Mouse (Mus musculus) bone marrow, adult 2 months (tissue): ENCODE data around the gene Dner. TPM values are rescaled to one million over a fixed set of nuclear protein-coding genes. Genes with fewer than 3 reads are reported as not detected.

Experiments used
- H3K27ac ChIP-seq: fragments of 200-500 bp; 2 replicates; pipeline ENCODE4 v1.5.1; 2012; ENCODE audit warnings: low read depth, mild to moderate bottlenecking, control low read depth, inconsistent platforms, low read length; ENCODE audit not compliant: control insufficient read depth, poor library complexity, insufficient read depth
- H3K4me1 ChIP-seq: fragments of 200-500 bp; 2 replicates; pipeline ENCODE4 v1.6.1; 2011; ENCODE audit warnings: low read length; ENCODE audit not compliant: control insufficient read depth, insufficient read depth
- H3K4me3 ChIP-seq: fragments of 200-500 bp; replicated peaks from 2 replicates; pipeline ENCODE3; 2011; ENCODE audit warnings: mild to moderate bottlenecking, low read depth, low read length, control low read depth; ENCODE audit not compliant: control insufficient read depth
- CTCF ChIP-seq: fragments of 200-500 bp; IDR thresholded peaks from 2 replicates; pipeline ENCODE4 v1.5.1; 2011; ENCODE audit warnings: low read length, control low read depth; ENCODE audit not compliant: control insufficient read depth, insufficient read depth
- POLR2A ChIP-seq: fragments of 200-500 bp; IDR thresholded peaks from 2 replicates; pipeline ENCODE4 v1.6.1; 2011; ENCODE audit warnings: low read depth, mild to moderate bottlenecking, control low read depth, low read length, borderline replicate concordance; ENCODE audit not compliant: control insufficient read depth
- WGBS: fragments of 180-500 bp; shearing (Covaris S2); methylation state at CpG from one replicate; pipeline ENCODE4 v1.1.7; 2018; 5-methylcytosine and 5-hydroxymethylcytosine counted together
- polyA plus RNA-seq: library from polyadenylated mRNA; stranded (reverse); fragments of >200 nt; gene quantifications from 2 replicates; pipeline ENCODE4 v1.2.4, GENCODE M21; 2011; ENCODE audit warnings: low replicate concordance; ENCODE audit not compliant: missing spikeins, insufficient read depth, insufficient read length

Dner gene
- polyA plus RNA-seq, 1 experiment: 0.70 TPM

DNA sequence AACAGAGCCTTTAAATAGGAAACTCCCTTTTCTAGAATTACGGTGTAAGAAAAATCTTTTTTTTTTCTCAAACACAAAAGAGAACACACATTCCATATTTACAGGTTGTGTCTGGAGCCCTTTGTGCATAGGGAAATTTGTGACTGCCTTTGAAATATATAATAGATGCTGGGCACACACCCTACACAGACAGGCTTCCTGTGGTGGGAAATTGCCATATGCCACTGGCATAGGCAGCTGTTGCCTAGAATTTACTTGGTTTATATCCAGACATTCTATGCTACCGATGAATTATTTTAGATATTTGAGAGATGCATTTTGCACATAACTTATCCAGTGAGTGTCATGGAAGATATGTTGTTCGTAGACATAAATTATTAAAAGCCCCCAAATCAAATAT, 195.3 kb downstream of the Dner start:
- H3K4me1 ChIP-seq: no peaks in the 10 kb centered on the region; the same call in 1 of the 2 replicates
- H3K27ac ChIP-seq: no peak overlapping the region
- TF ChIP-seq POLR2A (no peak), CTCF (no peak)
- WGBS: 85% methylated on average over 3 of the region's 3 CpGs
- H3K4me3 ChIP-seq: no peak overlapping the region

DNA sequence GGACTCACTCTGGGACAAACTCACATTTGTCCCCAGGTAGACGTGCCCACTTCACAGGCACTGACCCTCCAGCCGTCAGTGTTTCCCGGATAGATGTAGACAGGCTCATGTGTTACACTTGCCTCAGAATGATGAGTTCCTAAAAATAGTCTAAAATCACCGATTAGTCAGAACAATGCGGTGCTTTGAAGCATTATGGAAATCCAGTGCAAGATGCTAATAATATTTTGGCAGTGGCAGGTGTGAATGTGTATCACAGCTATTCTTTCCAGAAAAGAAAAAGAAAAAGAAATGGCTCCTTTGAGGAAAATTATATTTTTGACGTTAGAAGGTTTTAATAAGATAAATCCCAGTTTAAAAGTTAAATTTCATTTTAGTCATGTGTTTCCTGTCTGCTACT, 204.3 kb downstream of the Dner start:
- H3K27ac ChIP-seq: no peak overlapping the region
- WGBS: 85% methylated on average over 6 of the region's 6 CpGs
- no peak overlapping the region for H3K4me3 ChIP-seq
- no peaks in the 10 kb centered on the region for H3K4me1 ChIP-seq
- TF ChIP-seq POLR2A (no peak), CTCF (no peak)

DNA sequence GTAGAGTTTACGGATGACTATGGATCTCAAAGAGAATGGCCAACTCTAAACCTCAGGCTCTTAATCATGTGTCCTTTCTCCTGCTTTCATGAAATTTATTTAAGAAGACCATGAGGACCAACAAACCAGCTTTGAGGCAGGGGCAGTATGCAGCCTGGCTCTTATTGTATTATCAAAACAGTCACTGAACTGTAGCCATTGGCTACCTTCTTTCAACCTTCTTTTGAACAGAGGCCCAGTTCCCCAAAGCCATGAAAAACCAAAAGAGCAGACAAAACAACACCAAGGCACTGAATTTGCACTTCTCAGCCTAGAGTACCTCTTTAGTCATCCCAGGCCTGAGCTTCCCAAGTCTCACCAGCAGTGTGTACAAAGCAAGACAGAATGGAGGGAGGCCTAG, 207.5 kb downstream of the Dner start:
- 91% methylated on average over 1 of the region's 1 CpGs for WGBS
- H3K4me3 ChIP-seq: no peak overlapping the region
- TF ChIP-seq POLR2A (no peak), CTCF (no peak)

DNA sequence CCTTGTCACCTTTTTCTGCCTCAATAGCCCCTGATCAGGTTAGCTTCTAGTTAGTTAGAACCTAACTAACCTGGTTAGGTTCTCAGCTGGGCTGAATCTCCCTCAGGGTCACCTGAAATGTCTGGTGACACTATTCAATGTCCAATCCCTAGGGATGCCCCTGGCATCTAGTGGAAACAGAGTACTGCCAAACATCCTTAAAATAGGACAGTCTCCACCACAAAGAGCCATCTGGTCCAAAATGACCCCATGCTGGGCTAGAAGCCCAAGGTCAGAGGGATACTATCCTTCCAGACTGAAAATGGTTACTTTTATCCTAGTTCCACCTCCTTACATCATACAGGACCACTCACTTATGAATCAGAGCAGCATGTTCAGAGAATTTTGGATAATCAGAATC, 211.0 kb downstream of the Dner start:
- no peak overlapping the region for H3K27ac ChIP-seq
- TF ChIP-seq POLR2A: no peak
- no peak for TF ChIP-seq CTCF
- H3K4me1 ChIP-seq: no peaks in the 10 kb centered on the region
- no peak overlapping the region for H3K4me3 ChIP-seq

More for the DNA sequence above, 207.5 kb downstream of the Dner start:
- no peaks in the 10 kb centered on the region for H3K4me1 ChIP-seq
- no peak overlapping the region for H3K27ac ChIP-seq

DNA sequence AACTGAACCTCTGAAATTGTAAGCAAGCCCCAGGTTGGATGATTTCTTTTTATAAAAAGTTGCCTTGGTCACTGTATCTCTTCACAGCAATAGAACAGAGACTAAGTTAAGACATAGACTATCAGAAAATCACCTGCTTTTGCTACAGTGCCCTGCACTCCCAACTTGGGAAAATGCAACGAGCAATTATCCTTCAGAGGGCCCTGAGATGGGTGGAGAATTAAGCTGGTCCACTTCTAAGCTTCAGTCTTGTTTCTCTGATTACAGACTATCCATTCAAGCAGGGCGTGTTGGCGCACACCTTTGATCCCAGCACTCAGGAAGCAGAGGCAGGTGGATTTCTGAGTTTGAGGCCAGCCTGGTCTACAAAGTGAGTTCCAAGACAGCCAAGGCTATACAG, 211.4 kb downstream of the Dner start:
- Histone ChIP-seq H3K4me1 (no peaks in the 10 kb centered on the region), H3K27ac (no peak overlapping the region), H3K4me3 (no peak overlapping the region)
- no peak for TF ChIP-seq POLR2A
- TF ChIP-seq CTCF: no peak
- 72% methylated on average over 3 of the region's 3 CpGs for WGBS

DNA sequence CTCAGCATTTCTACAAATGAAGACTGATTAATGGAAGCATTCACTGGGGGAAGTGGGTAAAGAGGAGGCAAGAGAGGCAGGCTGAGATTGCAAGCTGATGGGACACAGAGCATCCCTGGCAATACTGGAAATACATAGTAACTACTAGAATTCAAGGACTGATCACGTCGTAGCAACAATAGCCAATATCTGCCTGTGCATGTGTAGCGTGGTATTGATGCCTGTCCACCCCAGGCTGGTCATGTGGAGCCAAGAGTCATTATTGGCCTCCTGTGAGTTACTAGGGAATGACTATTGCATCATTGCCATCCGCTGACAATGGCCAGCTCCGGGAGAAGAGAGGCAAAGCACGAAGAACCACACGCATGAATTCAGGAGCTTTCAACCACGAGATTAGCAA, 216.0 kb downstream of the Dner start:
- no peak overlapping the region for H3K27ac ChIP-seq
- H3K4me1 ChIP-seq: no peaks in the 10 kb centered on the region
- 80% methylated on average over 8 of the region's 8 CpGs for WGBS
- H3K4me3 ChIP-seq: no peak overlapping the region
- TF ChIP-seq CTCF: no peak
- TF ChIP-seq POLR2A: no peak

DNA sequence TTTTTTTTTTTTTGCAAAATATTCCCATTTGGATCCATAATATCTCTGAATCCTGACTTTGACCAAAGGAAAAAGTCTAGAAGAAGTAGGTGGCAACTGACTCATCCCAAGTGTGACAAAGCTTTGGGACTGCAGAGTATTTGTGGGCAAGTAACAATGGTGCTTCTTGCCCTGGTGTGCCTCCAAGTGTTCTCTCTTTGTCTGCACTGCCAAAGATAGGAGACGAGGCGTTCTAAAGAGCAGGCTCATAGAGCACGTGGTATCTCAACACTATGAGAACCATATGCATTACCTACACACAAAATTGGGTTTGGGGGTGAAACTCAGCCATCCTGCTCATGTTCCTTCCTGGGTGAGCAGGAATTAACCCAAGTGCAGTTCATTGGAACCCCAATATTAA, 221.7 kb downstream of the Dner start:
- Histone ChIP-seq H3K4me1 (no peaks in the 10 kb centered on the region), H3K27ac (no peak overlapping the region), H3K4me3 (no peak overlapping the region)
- TF ChIP-seq POLR2A (no peak), CTCF (no peak)
- WGBS: 74% methylated on average over 3 of the region's 3 CpGs

DNA sequence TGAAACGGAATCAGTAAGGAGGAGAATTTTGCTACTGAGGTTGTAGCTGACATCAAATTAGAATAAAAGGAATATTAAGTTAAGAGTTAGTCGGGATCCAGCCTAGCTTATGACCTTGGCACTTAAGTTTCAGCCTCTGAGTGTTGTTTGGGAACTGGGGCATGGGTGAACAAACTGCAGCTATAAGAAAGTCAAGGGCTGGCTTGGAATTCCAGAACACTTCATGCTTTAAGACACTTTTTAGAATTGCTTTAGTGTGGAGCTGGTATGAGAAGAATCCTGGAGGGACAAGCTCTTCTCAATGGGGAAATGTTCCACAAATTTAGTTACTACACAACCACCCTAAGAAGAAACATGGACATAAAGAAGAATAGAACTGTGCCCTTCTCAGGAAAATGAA, 223.8 kb downstream of the Dner start:
- TF ChIP-seq CTCF (no peak), POLR2A (no peak)
- 70% methylated on average over 2 of the region's 2 CpGs for WGBS

DNA sequence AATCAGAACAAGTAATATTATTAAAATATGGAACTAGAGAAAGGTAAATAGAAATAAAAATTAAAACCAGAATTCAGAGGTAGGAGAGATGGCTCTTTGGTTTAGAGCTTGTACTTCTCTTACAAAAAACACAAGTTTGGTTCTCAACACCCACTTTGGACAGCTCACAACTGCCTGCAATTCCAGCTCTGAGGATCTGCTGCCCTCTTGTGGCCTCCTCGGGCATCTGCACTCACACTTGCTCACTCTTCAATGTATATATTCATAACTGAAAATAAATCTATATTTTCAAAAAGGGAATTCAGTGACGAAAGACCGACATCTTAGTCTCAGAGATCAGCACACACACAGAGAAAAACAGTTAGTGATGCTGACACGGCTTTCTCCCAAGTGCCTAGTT, 225.7 kb downstream of the Dner start:
- 53% methylated on average over 4 of the region's 4 CpGs for WGBS

More for the DNA sequence above, 223.8 kb downstream of the Dner start:
- Histone ChIP-seq H3K27ac (no peak overlapping the region), H3K4me1 (no peaks in the 10 kb centered on the region), H3K4me3 (no peak overlapping the region)

More for the DNA sequence above, 225.7 kb downstream of the Dner start:
- Histone ChIP-seq H3K4me1 (no peaks in the 10 kb centered on the region), H3K4me3 (no peak overlapping the region), H3K27ac (no peak overlapping the region)
- TF ChIP-seq CTCF (peak; percentile 62), POLR2A (no peak)
